Mouse (Mus musculus): ENCODE data around the gene Tmbim1. TPM values are rescaled to one million over a fixed set of nuclear protein-coding genes. Genes with fewer than 3 reads are reported as not detected.

Gene Tmbim1
- total RNA-seq (2023), result 10 to 100 TPM; 12.5 to 13.5 TPM

GRCm38 (mm10) chr1:74305522-74305921 lies at the start of gene Tmbim1:
Tmbim1 (minus strand) TSS chr1:74305622.

GRCm38 (mm10) chr1:74284543-74285160 lies 20.8 kb downstream of the Tmbim1 start, which contains the start of the genes Aamp and Pnkd:
Aamp (minus strand) TSS chr1:74284738.
Pnkd (plus strand) TSS chr1:74284930.

GRCm38 (mm10) chr1:74278538-74278937 lies 26.9 kb downstream of the Tmbim1 start, which contains the start of gene Gpbar1:
Gpbar1 (plus strand) TSS chr1:74278550.

Other genes starting within 250 kb of the Tmbim1 start
- gene Tns1, start 181.2 kb downstream of the Tmbim1 start, total RNA-seq (2023), result 10 to 100 TPM; 18.8 to 19.2 TPM
- gene Rufy4, start 180.1 kb downstream of the Tmbim1 start, total RNA-seq (2023), result 1 to 10 TPM; 3.3 to 4.2 TPM
- 100 to 1,000 TPM; 328 to 426 TPM for gene Cxcr2, start 151.6 kb downstream of the Tmbim1 start, total RNA-seq (2023)
- under 1 TPM in 1 of 2 experiments, not detected in 1; 0.38 TPM for gene Cxcr1, start 111.0 kb downstream of the Tmbim1 start, total RNA-seq (2023)
- gene Arpc2, start 69.5 kb downstream of the Tmbim1 start, total RNA-seq (2023), result 100 to 1,000 TPM; 649 to 657 TPM
- gene Gpbar1, start 27.1 kb downstream of the Tmbim1 start, total RNA-seq (2023), result under 1 TPM in 1 of 2 experiments, not detected in 1; 0.51 TPM
- gene Aamp, start 20.9 kb downstream of the Tmbim1 start, total RNA-seq (2023), result 10 to 100 TPM; 60.2 to 63.7 TPM
- gene Pnkd, start 20.7 kb downstream of the Tmbim1 start, total RNA-seq (2023), result 10 to 100 TPM; 12.1 to 15.6 TPM
- gene Catip, start 56.5 kb upstream of the Tmbim1 start, total RNA-seq (2023), result not detected
- gene Slc11a1, start 69.6 kb upstream of the Tmbim1 start, total RNA-seq (2023), result 100 to 1,000 TPM; 174 to 175 TPM
- gene Ctdsp1, start 85.9 kb upstream of the Tmbim1 start, total RNA-seq (2023), result 100 to 1,000 TPM; 149 to 153 TPM
- under 1 TPM in 1 of 2 experiments, not detected in 1; 0.13 TPM for gene Vil1, start 103.8 kb upstream of the Tmbim1 start, total RNA-seq (2023)
- gene Cnot9, start 200.4 kb upstream of the Tmbim1 start, total RNA-seq (2023), result 10 to 100 TPM; 26.2 to 26.8 TPM
- under 1 TPM in 1 of 2 experiments, not detected in 1; 0.20 TPM for gene Plcd4, start 237.3 kb upstream of the Tmbim1 start, total RNA-seq (2023)
- gene Usp37, start 238.7 kb upstream of the Tmbim1 start, total RNA-seq (2023), result 10 to 100 TPM; 17.2 to 19.1 TPM

Measured in neutrophil, adult 83 days (primary cell).